In genomic region chr12:46815697-46816096, GRCm38 (mm10) we compare ENCODE assay signal across 16 mouse cellular contexts. TPM values are rescaled to one million over a fixed set of nuclear protein-coding genes. Genes with fewer than 3 reads are reported as not detected.
DNase-seq lines count a peak whose midpoint lies in the region; ATAC-seq and TF ChIP-seq lines count a peak whose summit lies in the region.
"Had no signal": no experiment of that assay in that cellular context is flagged by ENCODE, and none has a peak within 500 bp of the region (broad histone marks: within the 10 kb centered on the region; RNA-seq: fewer than 3 reads in every experiment).

No protein-coding gene starts in this region.

- no peak for ATAC-seq in forebrain, embryonic 16.5 days
- ATAC-seq in neural tube, embryonic 14.5 days (ENCODE audit: low read depth): no peak

- peaks cover 4% of the 10 kb centered on the region for H3K4me1 ChIP-seq in forebrain, embryonic 16.5 days (replicated peaks; ENCODE audit: control insufficient read depth, insufficient read depth, low read length)
- H3K4me1 ChIP-seq in midbrain, embryonic 10.5 days: peaks cover 31% of the 10 kb centered on the region
- H3K4me1 ChIP-seq in neural tube, embryonic 14.5 days (ENCODE audit: control insufficient read depth, insufficient read depth, low read length): no peaks in the 10 kb centered on the region
- H3K4me1 ChIP-seq in limb, embryonic 10.5 days: peaks cover 4% of the 10 kb centered on the region; the same call in 1 of the 2 replicates

- WGBS in forebrain, embryonic 16.5 days: 48% methylated on average over 5 of the region's 5 CpGs
- WGBS in midbrain, embryonic 10.5 days: 68% methylated on average over 5 of the region's 5 CpGs
- WGBS in neural tube, embryonic 14.5 days: 34% methylated on average over 5 of the region's 5 CpGs
- 82% methylated on average over 5 of the region's 5 CpGs for WGBS in limb, embryonic 10.5 days

- H3K27ac ChIP-seq in gastrocnemius, adult 2 months: peak overlapping the region; percentile 82
- no peak overlapping the region for H3K27ac ChIP-seq in forebrain, embryonic 16.5 days (ENCODE audit: low read length)
- peak overlapping the region; percentile 100 for H3K27ac ChIP-seq in midbrain, embryonic 10.5 days (replicated peaks)
- peak overlapping the region; percentile 100 for H3K27ac ChIP-seq in neural tube, embryonic 14.5 days (ENCODE audit: low read depth, low read length)
- no peak overlapping the region for H3K27ac ChIP-seq in limb, embryonic 10.5 days

- H3K27me3 ChIP-seq in forebrain, embryonic 16.5 days (replicated peaks; ENCODE audit: control insufficient read depth, insufficient read depth, low read length): no peaks in the 10 kb centered on the region
- no peaks in the 10 kb centered on the region for H3K27me3 ChIP-seq in midbrain, embryonic 10.5 days (ENCODE audit: low read depth, poor library complexity, severe bottlenecking)
- no peaks in the 10 kb centered on the region for H3K27me3 ChIP-seq in neural tube, embryonic 14.5 days (ENCODE audit: control insufficient read depth, insufficient read depth, low read length)
- H3K27me3 ChIP-seq in limb, embryonic 10.5 days (ENCODE audit: low read depth, poor library complexity, severe bottlenecking): peaks cover 38% of the 10 kb centered on the region

- no peak overlapping the region for H3K9ac ChIP-seq in forebrain, embryonic 16.5 days (replicated peaks; ENCODE audit: low read depth, low read length)
- peak overlapping the region; percentile 100 for H3K9ac ChIP-seq in neural tube, embryonic 14.5 days (replicated peaks; ENCODE audit: low read depth, low read length)
- H3K9ac ChIP-seq: lung, embryonic 14.5 days had no signal

- no peak for DNase-seq in gastrocnemius, adult 2 months
- no peak for DNase-seq in gastrocnemius, postnatal 4 days (ENCODE audit: low spot score in 2 of 2)
- no peak for DNase-seq in midbrain, embryonic 10.5 days (ENCODE audit: low spot score)
- DNase-seq in limb, embryonic 10.5 days (ENCODE audit: low spot score): no peak
- DNase-seq in thymus, postnatal 0 days (ENCODE audit: low spot score): no peak
- no peak for DNase-seq in lung, postnatal 10 days
- DNase-seq: adrenal gland, adult 8-10 months; gastrocnemius, postnatal 14 days; liver; lung, embryonic 14.5 days; right cerebral cortex, postnatal 4 days; thymus, postnatal 25 days had no signal

- H3K4me3 ChIP-seq in gastrocnemius, adult 2 months: peak overlapping the region; percentile 87
- H3K4me3 ChIP-seq in forebrain, embryonic 16.5 days (replicated peaks; ENCODE audit: low read length): peak overlapping the region; percentile 16
- peak overlapping the region; percentile 85 for H3K4me3 ChIP-seq in midbrain, embryonic 10.5 days
- peak overlapping the region; percentile 91 for H3K4me3 ChIP-seq in neural tube, embryonic 14.5 days (ENCODE audit: low read depth, low read length)
- no peak overlapping the region for H3K4me3 ChIP-seq in limb, embryonic 10.5 days

- no peaks in the 10 kb centered on the region for H3K9me3 ChIP-seq in forebrain, embryonic 16.5 days (ENCODE audit: control insufficient read depth, low read length)
- H3K9me3 ChIP-seq in midbrain, embryonic 10.5 days (replicated peaks): no peaks in the 10 kb centered on the region
- no peaks in the 10 kb centered on the region for H3K9me3 ChIP-seq in neural tube, embryonic 14.5 days (ENCODE audit: control insufficient read depth, low read length)
- H3K9me3 ChIP-seq in limb, embryonic 10.5 days (replicated peaks): no peaks in the 10 kb centered on the region

- intact Hi-C loops in gastrocnemius, adult 2 months (cut with DNase I): no loop called here

- no peaks in the 10 kb centered on the region for H3K36me3 ChIP-seq in forebrain, embryonic 16.5 days (ENCODE audit: control insufficient read depth, insufficient read depth)
- H3K36me3 ChIP-seq in midbrain, embryonic 10.5 days: no peaks in the 10 kb centered on the region
- H3K36me3 ChIP-seq in neural tube, embryonic 14.5 days (ENCODE audit: control insufficient read depth, insufficient read depth, low read length): no peaks in the 10 kb centered on the region
- no peaks in the 10 kb centered on the region for H3K36me3 ChIP-seq in limb, embryonic 10.5 days

- peak overlapping the region; percentile 37 for H3K4me2 ChIP-seq in forebrain, embryonic 16.5 days (ENCODE audit: low read length)
- H3K4me2 ChIP-seq in neural tube, embryonic 14.5 days (ENCODE audit: low read depth, low read length): peak overlapping the region; percentile 47
- H3K4me2 ChIP-seq: heart, embryonic 11.5 days; lung, embryonic 14.5 days had no signal

- TF ChIP-seq CTCF in gastrocnemius, adult 2 months (IDR thresholded peaks at IDR 0.05): no peak

RNA-seq across cellular contexts. Expression of gene Nova1, which starts 3.0 kb away (rescaled TPM):
- 1 to 10 TPM; 3.9 to 5.6 TPM for total RNA-seq in gastrocnemius, adult 2 months (2021)
- total RNA-seq in gastrocnemius, postnatal 4 days (2021): 10 to 100 TPM; 16.2 to 17.8 TPM
- 17.6 and 31.6 TPM in 2 replicates for polyA plus RNA-seq in forebrain, embryonic 16.5 days (2015; fragmentation: Nextera tagmentation; extraction: Ambion mirVana)
- 13.3 and 22.4 TPM in 2 replicates for polyA plus RNA-seq in midbrain, embryonic 10.5 days (2016; fragmentation: Nextera tagmentation; extraction: Ambion mirVana)
- 166 and 169 TPM in 2 replicates for polyA plus RNA-seq in neural tube, embryonic 14.5 days (2014; fragmentation: Nextera tagmentation; extraction: Ambion mirVana)
- polyA plus RNA-seq in limb, embryonic 10.5 days (2016; fragmentation: Nextera tagmentation; extraction: Ambion mirVana): 1.1 and 1.3 TPM in 2 replicates
- 0.13 and 0.20 TPM in 2 replicates for polyA plus RNA-seq in thymus, postnatal 0 days (2015; fragmentation: Nextera tagmentation; extraction: Ambion mirVana)
- total RNA-seq: megakaryocyte-erythroid progenitor cell, adult 5-6 weeks had no signal

Comparison
In these comparisons a context has a peak if more than half of its experiments do, and no peak if none do; other contexts are left out.
1. H3K27ac ChIP-seq: peak in gastrocnemius, adult 2 months (single experiment), midbrain, embryonic 10.5 days (single experiment) and neural tube, embryonic 14.5 days (single experiment); none in forebrain, embryonic 16.5 days (single experiment) and limb, embryonic 10.5 days (single experiment).